Comparison of ENCODE assay signal across 18 mouse cellular contexts in the genomic region with DNA sequence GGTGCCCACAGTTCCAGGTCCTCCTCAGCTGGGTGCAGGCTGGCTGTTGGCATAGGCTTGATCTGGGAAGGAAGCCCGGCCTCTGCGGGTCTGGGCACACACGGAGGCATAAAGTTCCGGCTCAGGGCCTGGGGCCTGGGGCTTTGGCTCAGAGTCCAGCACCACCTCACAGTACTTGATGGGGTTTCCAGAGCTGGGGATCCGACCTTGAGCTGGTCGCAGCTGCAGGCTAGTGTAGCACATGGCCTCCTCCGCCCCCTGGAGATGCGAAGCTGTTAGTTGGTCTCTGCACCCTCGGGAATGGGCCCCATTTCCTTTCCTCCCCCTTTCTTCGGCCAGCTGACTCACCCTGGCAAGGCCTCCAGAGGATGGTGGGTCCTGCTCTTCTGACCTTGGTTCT. TPM values are rescaled to one million over a fixed set of nuclear protein-coding genes. Genes with fewer than 3 reads are reported as not detected.
DNase-seq lines count a peak whose midpoint lies in the region; TF ChIP-seq lines count a peak whose summit lies in the region.
"Had no signal": no experiment of that assay in that cellular context is flagged by ENCODE, and none has a peak within 500 bp of the region (broad histone marks: within the 10 kb centered on the region; RNA-seq: fewer than 3 reads in every experiment).

No protein-coding gene starts in this region.

- intact Hi-C loops in left cerebral cortex, postnatal 14 days (cut with DNase I): no loop called here

- no peak for TF ChIP-seq CTCF in cerebellum, adult 2 months (IDR thresholded peaks at IDR 0.05; ENCODE audit: borderline replicate concordance, insufficient read depth, low read depth, low read length)

- H3K27me3 ChIP-seq in cerebellum, adult 2 months (ENCODE audit: control insufficient read depth, insufficient read depth, low read length): no peaks in the 10 kb centered on the region

- peaks cover 15% of the 10 kb centered on the region for H3K4me1 ChIP-seq in cerebellum, adult 2 months (ENCODE audit: control insufficient read depth, insufficient read depth, low read length)

- H3K4me3 ChIP-seq in cerebellum, adult 2 months (replicated peaks; ENCODE audit: insufficient read depth, low read depth, low read length): no peak overlapping the region
- H3K4me3 ChIP-seq: hindbrain, embryonic 13.5 days had no signal

- WGBS in cerebellum, adult 2 months: 24% methylated on average over 10 of the region's 10 CpGs

- peak; percentile 54 to 55 for DNase-seq in cerebellum, adult 2 months
- no peak for DNase-seq in cerebellum, adult 9-10 months
- DNase-seq in ovary, adult 18-20 months (ENCODE audit: low spot score): peak; percentile 25
- DNase-seq in ovary, postnatal 36 days (ENCODE audit: low spot score): no peak
- peak; percentile 62 to 74 for DNase-seq in cerebellum, postnatal 14 days
- peak; percentile 48 to 62 for DNase-seq in thymus, postnatal 36 days
- DNase-seq in frontal cortex, postnatal 25 days (ENCODE audit: low spot score in 2 of 2): no peak
- no peak for DNase-seq in left cerebral cortex, postnatal 14 days (ENCODE audit: low spot score in 2 of 2)
- DNase-seq: forebrain, postnatal 0 days; kidney, adult 2 months; layer of hippocampus, adult 9-11 months; left cerebral cortex, postnatal 4 days; lung, postnatal 36 days; midbrain, embryonic 14.5 days had no signal

- H3K27ac ChIP-seq in cerebellum, adult 2 months (ENCODE audit: insufficient read depth, low read length): no peak overlapping the region
- H3K27ac ChIP-seq: hindbrain, embryonic 13.5 days; liver, embryonic 14.5 days had no signal

- TF ChIP-seq POLR2A in cerebellum, adult 2 months (IDR thresholded peaks at IDR 0.05; ENCODE audit: borderline replicate concordance, insufficient read depth, low read length): no peak

RNA-seq across cellular contexts. Expression of a gene that starts 0.9 kb away (rescaled TPM):
- not detected in 2 replicates for polyA plus RNA-seq in cerebellum, adult 2 months (2012; rRNA removed)
- total RNA-seq in left cerebral cortex, postnatal 14 days (2021): not detected
- total RNA-seq: forebrain, postnatal 0 days; heart, adult 8-10 months; left cerebral cortex, postnatal 4 days had no signal
- polyA plus RNA-seq: forebrain, postnatal 0 days; hindbrain, embryonic 13.5 days; midbrain, embryonic 14.5 days; neural tube, embryonic 11.5 days had no signal

RNA-seq across cellular contexts. Expression of a gene that starts 10.1 kb away (rescaled TPM):
- 133 and 137 TPM in 2 replicates for polyA plus RNA-seq in cerebellum, adult 2 months (2012; rRNA removed)
- total RNA-seq in left cerebral cortex, postnatal 14 days (2021): 10 to 100 TPM; 23.0 to 29.0 TPM

RNA-seq across cellular contexts. Expression of a gene that starts 16.9 kb away (rescaled TPM):
- polyA plus RNA-seq in cerebellum, adult 2 months (2012; rRNA removed): 2.8 and 3.2 TPM in 2 replicates
- 1 to 10 TPM; 1.4 to 2.1 TPM for total RNA-seq in left cerebral cortex, postnatal 14 days (2021)
- total RNA-seq: heart, adult 8-10 months had no signal

RNA-seq across cellular contexts. Expression of a gene that starts 24.2 kb away (rescaled TPM):
- 15.8 and 17.7 TPM in 2 replicates for polyA plus RNA-seq in cerebellum, adult 2 months (2012; rRNA removed)
- total RNA-seq in left cerebral cortex, postnatal 14 days (2021): under 1 TPM; 0.27 to 0.44 TPM
- polyA plus RNA-seq: midbrain, embryonic 14.5 days had no signal

RNA-seq across cellular contexts. Expression of a gene that starts 28.2 kb away (rescaled TPM):
- 0.74 and 0.84 TPM in 2 replicates for polyA plus RNA-seq in cerebellum, adult 2 months (2012; rRNA removed)
- under 1 TPM in 1 of 2 experiments, not detected in 1; 0.36 TPM for total RNA-seq in left cerebral cortex, postnatal 14 days (2021)
- total RNA-seq: left cerebral cortex, postnatal 4 days had no signal

Comparison
In these comparisons a context has a peak if more than half of its experiments do, and no peak if none do; other contexts are left out.
1. DNase-seq: peak in cerebellum, adult 2 months (2 of 2), ovary, adult 18-20 months (single experiment), cerebellum, postnatal 14 days (2 of 2) and thymus, postnatal 36 days (2 of 2); none in cerebellum, adult 9-10 months (single experiment), ovary, postnatal 36 days (single experiment), frontal cortex, postnatal 25 days (0 of 2) and left cerebral cortex, postnatal 14 days (0 of 2).